Mouse (Mus musculus) cerebral cortex, adult 2 months (tissue): Measurements from ENCODE around the gene 2010111I01Rik.

ENCODE experiments used
- WGBS: fragments of 180-500 bp; shearing (Covaris S2); methylation state at CpG from one replicate; pipeline ENCODE4 v1.1.7; 2018; 5-methylcytosine and 5-hydroxymethylcytosine counted together

2010111I01Rik gene

DNA sequence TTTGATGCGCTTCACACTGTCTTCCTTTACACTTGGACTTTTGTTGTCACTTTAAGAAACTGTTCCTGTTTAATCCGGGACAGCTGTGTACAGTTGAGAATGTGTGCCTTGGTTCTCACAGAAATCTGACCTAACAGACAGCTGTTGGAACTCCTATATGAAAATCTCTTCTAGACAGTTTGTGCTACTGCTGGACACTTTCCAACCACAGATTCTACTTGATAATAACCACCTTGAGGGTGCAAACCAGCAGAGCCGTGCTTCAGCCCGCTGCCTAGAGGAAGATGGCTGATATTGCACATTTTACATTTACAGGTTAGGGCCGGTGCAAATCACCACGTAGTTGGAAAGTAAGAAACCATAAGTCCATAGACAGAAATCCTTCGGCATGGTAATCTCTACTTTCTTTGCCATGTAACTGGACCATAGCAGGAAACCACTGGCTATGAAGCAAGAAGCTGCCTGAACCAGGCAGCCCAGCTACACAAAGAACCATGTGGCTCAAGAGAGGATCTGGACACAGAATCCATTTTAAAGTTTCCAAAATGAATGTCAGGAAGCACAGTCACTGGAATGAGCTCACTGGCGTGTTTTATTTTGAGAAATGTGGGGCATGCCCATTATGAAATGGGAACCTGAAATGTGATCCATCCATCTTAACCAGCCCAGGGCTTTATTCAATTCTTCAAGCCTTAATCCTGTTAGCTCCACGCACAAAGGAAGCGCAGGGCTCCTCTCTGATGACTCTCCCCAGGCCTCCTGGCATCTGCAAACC is 148.1 kb downstream of the 2010111I01Rik start:
- WGBS, result 55% methylated on average over 10 of the region's 10 CpGs

DNA sequence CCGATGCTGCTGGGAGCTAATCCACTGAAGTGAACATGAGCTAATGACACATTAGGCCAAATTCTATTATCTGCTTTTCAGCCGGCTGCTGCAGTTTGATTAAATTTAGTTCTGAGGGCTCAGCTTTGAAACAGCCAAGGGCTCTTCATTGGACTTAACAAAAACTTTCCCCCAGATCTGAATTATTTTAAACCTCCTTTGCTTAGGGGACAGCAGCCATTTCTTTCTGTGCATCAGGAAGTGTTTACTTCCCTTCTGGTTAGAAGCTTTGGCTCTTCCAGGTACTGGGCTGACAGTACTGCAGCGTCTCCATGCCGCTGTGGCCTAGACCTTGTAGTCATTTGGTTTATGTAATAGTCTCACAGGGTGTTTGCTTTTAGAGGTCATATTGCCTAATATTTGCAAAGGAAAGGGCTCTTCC is 149.2 kb downstream of the 2010111I01Rik start:
- WGBS, result 80% methylated on average over 4 of the region's 4 CpGs

DNA sequence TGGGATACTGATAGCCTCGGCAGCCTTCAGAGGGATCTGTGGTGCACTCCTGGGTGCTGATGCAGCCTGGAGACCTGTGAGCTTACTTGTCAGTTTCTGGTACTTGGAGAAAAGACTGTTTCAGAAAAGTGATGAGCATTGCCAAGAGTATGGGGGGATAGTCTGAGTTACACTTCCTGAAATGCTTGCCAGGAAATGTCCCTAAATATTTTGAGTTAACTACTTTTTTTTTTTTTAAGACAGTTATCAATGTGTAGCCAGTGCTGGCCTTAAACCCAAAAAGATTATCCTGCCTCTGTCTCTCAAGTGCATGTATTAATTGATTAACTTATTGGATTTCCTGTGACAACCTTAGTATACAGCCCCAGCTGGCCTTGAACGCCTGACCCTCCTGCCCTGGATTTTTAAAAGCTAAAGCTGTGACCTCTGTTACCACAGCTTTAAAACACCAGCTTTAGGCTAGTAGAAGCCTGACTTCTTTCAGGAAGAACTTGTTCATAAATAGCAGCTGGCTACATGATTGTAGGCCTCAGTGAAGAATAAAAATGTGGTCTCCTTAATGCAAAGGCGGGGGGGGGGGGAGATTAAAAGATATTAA is 150.6 kb downstream of the 2010111I01Rik start:
- 89% methylated on average over 3 of the region's 3 CpGs for WGBS

DNA sequence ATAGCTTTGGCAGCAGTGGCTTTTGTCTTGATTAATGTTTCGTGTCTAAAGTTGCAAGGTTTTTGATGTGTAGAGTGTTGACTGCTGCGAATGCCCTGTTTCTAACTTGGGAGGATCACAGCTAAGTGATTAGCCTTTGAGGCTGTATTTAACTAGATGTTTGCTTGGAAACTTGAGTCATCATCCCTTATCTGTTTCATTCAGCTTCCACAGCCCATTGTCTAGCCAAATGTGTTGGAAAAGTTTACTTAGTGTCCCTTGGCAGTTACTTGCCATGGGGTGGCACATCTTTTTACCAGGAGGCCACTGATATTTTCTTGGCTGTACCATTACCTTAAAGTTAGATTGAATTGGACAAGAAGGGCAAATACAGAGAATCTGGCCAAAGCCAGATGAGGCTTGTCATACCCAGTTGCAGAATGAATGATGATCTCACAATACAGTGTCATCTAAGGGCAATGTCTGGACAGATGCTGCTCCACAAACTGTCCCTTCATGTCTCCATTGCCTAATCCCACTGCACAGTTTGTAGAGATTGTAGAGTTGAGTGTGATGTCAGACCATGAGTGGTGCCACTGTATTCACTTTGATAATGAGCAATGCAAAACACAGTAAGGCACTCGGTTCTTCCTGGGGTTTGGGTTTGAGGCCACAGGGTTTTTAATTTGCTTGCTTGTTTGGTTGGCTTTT is 152.9 kb downstream of the 2010111I01Rik start:
- WGBS, result 62% methylated on average over 3 of the region's 3 CpGs

DNA sequence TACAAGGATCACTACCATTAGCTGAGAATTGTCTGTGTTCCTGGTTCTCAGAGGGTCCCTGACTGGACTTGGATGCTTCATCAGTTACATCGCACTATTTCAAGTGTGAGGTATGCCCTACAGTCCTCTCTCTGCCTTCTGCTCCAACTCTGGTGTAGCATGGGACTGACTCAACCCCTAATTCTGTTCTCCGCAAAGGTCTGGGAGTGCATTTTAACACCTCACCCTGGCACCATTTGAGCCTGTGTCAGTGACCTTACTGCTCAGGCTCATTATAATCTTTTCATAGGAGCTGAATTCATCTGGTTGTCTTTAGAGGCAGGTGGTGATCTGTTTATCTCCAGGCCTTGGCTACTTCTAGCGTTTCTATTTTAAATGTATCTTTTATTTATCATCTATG is 154.0 kb downstream of the 2010111I01Rik start:
- 89% methylated on average over 3 of the region's 3 CpGs for WGBS

DNA sequence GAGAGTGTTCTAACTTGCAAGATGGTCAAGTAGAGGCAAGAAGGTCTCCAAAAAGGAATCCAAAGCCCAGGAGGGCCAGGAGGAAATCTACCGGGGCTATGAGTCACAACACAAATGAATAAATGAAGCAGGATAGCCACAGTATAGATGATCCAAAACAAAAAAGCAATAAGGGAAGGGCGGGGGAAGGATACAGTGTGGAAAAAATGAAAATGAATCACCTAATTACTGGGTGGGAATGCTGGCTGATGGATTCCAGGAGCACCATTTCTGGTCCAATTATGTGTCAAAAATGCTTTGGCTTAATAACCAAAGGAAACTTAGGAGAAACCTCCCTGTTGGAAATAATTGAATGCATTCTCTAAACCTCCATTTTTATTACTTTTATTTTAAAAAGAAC is 155.6 kb downstream of the 2010111I01Rik start:
- WGBS, result 94% methylated on average over 2 of the region's 2 CpGs

DNA sequence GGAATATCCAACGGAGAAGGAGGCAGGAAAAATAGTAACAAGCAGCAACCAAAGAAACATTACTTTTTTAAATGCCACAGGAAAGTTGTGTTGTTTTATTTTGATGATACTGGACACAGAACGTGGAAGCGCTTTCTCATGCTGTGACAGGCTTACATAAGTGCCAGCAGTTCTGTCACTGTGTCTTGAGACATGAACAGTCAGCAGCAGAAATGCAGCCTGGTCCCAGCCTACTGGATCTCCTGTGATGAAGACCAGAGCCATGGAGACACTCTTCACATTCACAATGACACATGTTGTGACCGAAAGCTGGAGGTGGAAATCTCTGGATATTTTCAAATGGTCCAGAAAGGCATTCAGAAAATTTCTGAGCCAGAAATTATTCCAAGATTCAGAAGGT is 157.1 kb downstream of the 2010111I01Rik start:
- 64% methylated on average over 4 of the region's 4 CpGs for WGBS

DNA sequence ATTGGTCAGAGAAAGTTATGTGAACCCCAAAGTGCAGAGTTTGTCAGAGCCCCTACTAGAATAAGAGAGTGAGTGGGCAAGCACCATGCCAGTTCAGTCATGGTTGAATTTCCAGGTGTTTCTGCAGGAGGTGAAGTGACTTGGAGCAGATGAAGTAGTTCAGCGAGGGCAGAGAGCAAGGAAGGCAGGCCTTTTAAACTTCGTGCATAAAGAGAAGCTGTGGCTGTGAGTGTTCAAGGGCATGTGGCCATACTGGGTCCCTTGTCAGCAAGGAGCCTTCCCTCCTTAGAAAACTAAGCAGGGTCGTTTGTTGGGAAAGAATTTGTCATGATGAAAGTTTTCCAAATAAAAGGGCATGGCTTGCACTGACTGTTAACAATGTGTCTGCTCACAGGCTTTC is 161.5 kb downstream of the 2010111I01Rik start:
- 74% methylated on average over 3 of the region's 3 CpGs for WGBS

DNA sequence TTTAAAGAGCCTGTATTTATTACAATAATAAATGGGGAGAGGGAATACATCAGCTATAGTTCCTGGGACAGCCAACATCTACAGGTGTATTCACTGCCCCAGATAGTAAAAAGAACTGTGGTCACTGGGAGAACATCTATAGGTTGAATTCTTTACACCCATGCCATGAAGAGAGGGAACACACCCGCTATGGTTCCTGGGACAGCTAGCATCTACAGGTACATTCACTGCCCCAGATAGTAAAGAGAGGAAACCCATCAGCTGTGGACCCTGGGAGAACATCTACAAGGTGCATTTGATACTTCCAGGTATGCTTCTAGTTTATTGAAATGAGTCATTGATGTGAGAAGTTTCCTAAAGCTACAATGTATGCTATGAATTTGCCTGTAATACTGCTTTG is 162.8 kb downstream of the 2010111I01Rik start:
- WGBS, result 100% methylated on average over 1 of the region's 1 CpGs

DNA sequence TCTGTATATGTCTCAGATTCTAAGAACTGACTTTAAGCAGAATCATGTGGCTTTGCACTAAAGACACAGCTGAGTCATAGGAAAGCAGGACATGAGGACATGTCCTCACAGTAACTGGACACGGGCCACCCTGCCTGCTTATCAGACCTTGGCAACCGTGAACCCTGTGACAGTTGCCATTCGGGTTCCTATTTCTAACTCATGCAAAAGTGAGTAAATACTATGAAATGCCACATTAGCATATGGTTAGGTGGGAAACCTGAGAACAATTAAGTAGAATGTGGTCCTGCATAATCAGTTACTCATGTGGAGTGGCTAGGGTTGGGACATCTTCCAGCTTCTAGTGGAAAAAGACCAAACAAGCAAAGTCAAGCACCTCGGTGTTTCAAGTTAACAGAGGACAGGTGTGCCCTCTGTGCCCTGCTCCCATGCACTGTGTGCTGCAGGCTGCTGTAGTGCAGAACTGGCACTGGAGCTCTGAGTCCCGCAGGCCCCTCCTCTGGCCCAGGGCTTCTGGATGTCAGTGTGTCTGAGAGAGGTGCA is 170.3 kb downstream of the 2010111I01Rik start:
- 56% methylated on average over 5 of the region's 5 CpGs for WGBS

DNA sequence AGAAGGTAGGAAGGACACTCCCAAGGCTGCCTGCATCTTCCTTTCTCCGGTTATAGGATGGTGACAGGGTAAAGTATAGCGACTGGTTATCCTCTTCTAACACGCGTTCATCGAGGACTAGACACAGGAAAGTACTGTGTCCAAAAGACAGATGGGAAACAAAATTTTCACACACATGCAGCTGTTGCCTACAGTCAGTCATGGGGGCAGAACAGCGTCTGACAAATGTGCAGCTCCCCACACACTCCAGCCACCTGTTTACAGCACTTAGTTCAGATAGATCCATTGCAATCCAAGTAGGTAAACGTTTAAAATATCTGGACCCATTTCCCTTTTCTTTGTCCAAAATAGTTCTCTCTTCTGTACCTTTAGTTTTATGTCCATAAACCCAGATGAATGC is 171.3 kb downstream of the 2010111I01Rik start:
- 71% methylated on average over 7 of the region's 7 CpGs for WGBS

DNA sequence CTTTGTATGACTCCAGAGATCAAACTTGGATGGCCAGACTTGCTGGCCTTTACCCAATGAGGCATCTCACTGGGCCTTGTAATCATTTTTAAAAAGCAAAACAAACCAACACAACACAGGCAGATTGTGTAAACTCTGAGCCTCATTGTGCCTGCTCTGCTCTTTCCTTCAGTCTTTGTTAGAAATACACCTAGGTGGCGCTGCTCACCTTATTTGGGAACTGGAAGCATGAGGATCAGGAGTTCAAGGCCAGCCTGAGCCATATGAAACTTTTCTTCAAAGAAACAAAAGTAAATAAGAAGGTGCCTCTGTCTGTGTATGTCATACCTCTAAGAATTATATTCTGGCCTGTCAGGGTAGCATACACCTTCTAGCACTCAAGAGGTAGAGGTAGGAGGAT is 172.1 kb downstream of the 2010111I01Rik start:
- 93% methylated on average over 1 of the region's 1 CpGs for WGBS

DNA sequence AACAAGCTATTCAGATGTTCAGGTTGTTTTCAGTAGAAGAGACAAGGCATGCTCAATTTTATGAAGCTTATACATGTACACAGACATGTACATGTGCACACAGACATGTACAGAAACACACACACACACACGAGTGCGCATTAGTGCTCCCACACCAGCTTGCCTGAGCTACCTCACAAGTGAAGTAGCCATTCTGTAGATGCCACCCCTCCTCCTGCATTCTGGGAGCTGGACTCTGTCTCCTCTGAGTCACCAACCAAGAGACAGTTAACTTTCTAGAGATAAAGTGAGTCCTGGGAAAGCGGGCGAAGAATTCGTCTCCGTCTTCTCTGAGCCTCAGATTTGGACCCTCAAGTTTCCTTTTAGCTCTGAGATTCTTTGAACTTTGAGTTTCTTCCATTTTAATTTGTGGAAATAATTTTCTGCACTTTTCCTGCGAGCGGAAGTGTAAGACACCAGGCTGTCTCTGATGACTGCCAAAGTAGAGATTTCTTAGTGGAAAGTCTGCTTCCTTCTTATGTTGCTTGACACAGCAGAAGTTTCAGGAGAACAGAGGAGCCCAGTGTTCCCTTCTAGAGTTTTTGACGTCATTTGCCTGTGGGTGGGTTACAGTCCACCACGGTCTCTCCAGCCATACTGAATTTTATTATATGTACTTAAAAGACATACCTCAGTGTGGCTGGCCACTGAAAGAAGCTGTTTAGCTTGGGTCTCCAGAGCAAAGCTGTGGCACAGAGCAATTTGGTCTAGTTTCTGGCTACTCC is 175.0 kb downstream of the 2010111I01Rik start:
- 56% methylated on average over 10 of the region's 10 CpGs for WGBS

DNA sequence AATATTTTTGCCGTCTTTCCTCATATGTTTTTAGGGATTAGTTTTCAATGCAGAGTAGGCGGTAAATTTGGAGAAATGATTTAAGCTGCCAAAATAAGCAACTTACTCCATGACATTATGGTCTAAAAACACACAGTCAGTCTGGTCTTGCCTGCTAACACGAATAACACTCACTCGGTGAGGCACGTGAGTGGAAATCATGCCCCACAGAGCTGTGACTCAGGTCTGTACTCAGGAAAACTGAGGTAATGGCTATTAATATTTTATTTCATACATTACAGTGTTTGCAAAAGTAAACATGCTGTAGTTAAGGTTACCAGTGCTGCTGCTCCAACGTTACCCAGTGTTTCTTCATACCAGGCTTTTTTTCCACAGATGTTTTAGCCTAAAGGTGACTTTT is 176.1 kb downstream of the 2010111I01Rik start:
- 54% methylated on average over 6 of the region's 6 CpGs for WGBS

DNA sequence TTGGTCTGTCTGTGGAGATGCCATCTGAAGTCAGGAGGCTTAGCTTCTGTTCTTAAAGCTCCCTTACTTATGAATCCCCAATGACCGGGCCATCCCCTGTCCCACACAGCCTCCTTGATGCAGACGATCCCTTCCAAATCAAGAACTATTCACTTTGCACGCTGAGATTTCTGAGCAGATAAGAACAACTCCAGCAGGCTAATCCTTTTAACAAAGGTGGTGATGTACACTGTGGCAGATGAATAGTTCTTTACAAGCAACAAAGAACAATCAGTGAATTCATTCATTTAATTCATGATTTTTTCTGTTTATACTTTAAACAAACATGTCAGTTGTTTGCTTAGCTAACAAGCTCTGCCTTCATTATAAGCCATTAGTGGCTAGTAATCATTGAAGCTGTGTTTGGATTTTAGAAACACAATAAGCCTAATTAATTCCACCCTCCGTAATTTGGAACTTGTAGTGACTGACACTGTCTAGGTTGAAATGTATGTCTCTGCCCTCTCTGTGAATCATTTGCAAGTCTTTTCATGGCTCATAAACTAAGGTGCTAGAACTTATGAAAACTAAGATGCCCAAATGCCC is 182.0 kb downstream of the 2010111I01Rik start:
- WGBS, result 58% methylated on average over 4 of the region's 4 CpGs

DNA sequence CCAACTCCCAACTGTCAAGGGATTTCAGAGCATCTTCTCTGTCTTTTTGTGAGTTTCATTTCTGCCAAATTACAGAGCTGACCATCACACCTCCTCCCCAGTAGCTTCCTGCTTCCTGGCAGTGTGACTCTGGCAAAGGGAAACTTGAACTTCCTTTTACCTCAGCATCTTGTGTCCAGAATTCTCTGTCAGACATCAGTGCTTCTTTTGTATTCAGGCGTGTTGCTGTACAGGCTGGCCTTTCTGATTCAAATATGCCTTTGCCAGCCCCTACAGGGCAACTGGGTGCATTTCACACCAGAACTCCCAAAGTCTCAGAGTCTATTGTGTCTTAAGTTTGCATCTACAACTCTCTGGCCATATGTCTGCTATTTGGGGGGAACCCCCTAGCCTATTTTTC is 183.5 kb downstream of the 2010111I01Rik start:
- WGBS, result 61% methylated on average over 1 of the region's 1 CpGs

DNA sequence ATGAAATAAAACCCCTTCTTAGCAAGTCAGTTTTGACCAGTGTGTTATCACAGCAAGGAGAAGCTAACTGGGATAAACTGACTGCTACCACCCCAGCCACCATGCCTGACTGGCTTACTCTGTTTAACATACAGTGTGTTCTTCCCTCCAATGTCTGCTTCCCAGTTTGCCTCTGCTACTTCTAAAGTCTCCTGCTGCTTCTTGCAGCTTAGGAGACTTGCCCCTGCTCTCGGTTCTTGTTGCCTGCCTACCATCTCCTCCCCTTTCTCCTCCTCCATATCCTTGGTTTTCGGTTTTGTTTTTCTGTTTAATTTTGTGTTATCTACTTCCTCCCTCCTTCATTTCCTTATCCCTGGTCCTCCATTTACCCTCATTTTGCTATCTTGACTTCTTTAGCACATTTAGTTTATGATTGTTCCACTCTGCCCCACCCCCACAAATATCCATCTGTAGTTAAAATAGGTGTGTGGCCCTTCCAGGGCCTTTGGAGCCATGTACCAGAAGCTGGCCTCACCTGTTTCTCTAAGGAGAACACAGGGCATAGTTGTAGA is 185.9 kb downstream of the 2010111I01Rik start:
- 63% methylated on average over 2 of the region's 2 CpGs for WGBS

DNA sequence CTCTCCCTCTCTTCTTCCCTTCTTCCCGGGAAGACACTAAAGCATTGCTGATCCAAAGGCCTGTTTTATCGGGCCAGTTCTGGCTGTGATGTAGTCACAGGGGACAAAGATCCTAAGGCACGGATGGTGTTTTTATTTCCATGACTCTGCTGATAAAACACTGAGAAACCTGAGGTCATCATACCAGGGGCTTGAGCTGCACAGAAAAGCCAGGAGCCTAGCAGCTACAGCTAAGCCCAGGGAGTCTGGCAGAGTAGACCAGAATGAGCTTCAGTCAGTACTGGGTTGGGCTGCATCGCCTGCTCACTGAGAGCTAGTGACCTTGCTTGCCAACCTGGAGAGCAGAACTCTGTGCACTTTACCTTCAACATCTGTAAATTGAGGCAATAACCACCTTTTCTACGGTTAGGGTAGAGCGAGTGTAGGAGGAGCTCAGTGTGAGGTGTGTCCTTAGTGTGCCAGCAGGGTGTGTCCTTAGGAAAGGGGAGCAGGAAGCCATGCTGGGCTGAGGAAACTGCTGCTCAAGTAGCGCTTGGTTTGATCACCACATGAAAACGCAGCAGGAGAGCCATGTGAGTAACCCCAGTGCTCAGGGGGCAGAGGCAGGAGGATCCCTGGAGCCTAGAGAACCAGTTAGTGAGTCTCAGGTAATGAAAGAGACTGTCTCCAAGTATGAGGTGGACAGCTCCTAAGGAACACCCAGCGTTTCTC is 186.5 kb downstream of the 2010111I01Rik start:
- WGBS, result 85% methylated on average over 9 of the region's 9 CpGs

DNA sequence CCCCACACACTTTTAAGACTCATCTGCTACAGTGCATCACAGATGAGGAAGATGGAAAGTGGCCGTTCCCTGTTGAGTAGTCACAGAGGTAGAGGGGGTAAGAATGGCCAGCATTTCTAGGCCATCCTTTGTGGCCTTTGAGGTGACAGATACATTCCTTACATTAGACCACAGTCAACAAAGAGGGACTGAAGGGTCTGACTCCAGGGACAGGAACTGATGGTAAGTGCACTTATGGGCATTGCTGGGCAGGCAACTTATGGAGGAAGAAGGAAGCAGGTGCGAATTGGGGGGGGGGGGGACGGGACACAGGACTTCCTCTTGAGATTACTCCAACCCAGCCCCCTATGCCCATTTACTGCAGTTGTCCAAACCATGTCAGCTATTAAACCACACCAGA is 187.8 kb downstream of the 2010111I01Rik start:
- WGBS, result 91% methylated on average over 3 of the region's 3 CpGs

DNA sequence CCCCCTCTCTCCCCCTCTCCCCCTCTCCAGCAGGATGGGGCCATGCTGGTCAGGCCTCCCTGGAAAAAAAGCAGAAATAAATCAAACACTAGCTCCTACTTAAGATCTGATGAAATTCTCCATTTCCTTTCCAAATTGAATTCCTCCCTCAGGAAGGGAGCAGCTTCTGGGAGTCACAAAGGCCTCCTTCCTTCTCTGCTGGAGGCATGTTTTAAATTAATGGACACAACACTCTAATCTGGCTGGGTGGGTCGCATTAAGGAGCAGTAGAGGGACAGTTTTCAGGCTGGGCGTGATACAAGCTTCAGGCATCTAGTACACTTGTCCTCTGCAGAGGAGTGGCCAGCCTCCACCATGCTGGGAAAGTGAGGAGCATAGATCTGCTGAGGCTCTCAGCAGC is 188.7 kb downstream of the 2010111I01Rik start:
- 78% methylated on average over 2 of the region's 2 CpGs for WGBS
